Mouse (Mus musculus): ENCODE data around the gene Kcnh7.

- TF ChIP-seq CTCF (IDR thresholded peaks at IDR 0.05; ENCODE audit: low read depth) (no peak), EP300 (optimal IDR thresholded peaks at IDR 0.05) (no peak)
Measured at GRCm38 (mm10) chr2:62645475-62645874, 538.6 kb downstream of the Kcnh7 start.

All from stomach, postnatal 0 days (tissue).